Mouse (Mus musculus) stomach, postnatal 0 days (tissue): ENCODE data around the gene Ppfibp2. TPM values are rescaled to one million over a fixed set of nuclear protein-coding genes. Genes with fewer than 3 reads are reported as not detected.

Source experiments
- ATAC-seq: fragments of 200-750 bp; cut with Nextera tagmentation; 2 replicates; pipeline ENCODE4 v1.8.0; 2017; ENCODE audit not compliant: low FRiP score, low TSS enrichment
- DNase-seq: peaks from one replicate; pipeline ENCODE4 v3.0.0-alpha.2; 2016; ENCODE audit warnings: low spot score
- H3K27ac ChIP-seq: fragments of 300-500 bp; sonication (generic); replicated peaks from 2 replicates; pipeline ENCODE4 v1.5.1; 2014; ENCODE audit warnings: mild to moderate bottlenecking, control low read depth
- H3K27me3 ChIP-seq: fragments of 300-500 bp; sonication (generic); 2 replicates; pipeline ENCODE4 v1.6.1; 2014; ENCODE audit warnings: low read length; ENCODE audit not compliant: control insufficient read depth, insufficient read depth
- H3K36me3 ChIP-seq: fragments of 300-500 bp; sonication (generic); 2 replicates; pipeline ENCODE4 v1.6.1; 2014; ENCODE audit warnings: low read length, mixed read lengths; ENCODE audit not compliant: control insufficient read depth, insufficient read depth
- H3K4me1 ChIP-seq: fragments of 300-500 bp; sonication (generic); replicated peaks from 2 replicates; pipeline ENCODE4 v1.6.1; 2014; ENCODE audit warnings: antibody characterized with exemption; ENCODE audit not compliant: control insufficient read depth, insufficient read depth
- H3K4me2 ChIP-seq: fragments of 300-500 bp; sonication (generic); replicated peaks from 2 replicates; pipeline ENCODE4 v1.6.1; 2014; ENCODE audit warnings: low read depth, mild to moderate bottlenecking, control low read depth, moderate library complexity
- H3K4me3 ChIP-seq: fragments of 300-500 bp; sonication (generic); 2 replicates; pipeline ENCODE4 v1.5.1; 2014; ENCODE audit warnings: low read depth, low read length, control low read depth
- H3K9ac ChIP-seq: fragments of 300-500 bp; sonication (generic); 2 replicates; pipeline ENCODE4 v1.6.1; 2014; ENCODE audit warnings: mild to moderate bottlenecking, low read length, control low read depth, mixed read lengths
- H3K9me3 ChIP-seq: fragments of 300-500 bp; sonication (generic); 2 replicates; pipeline ENCODE4 v1.6.1; 2016; ENCODE audit warnings: low read length; ENCODE audit not compliant: control insufficient read depth
- CTCF ChIP-seq: IDR thresholded peaks from 2 replicates; pipeline ENCODE4 v1.5.1; 2016; ENCODE audit warnings: antibody characterized with exemption, low read depth, mild to moderate bottlenecking, moderate library complexity
- EP300 ChIP-seq: optimal IDR thresholded peaks from 2 replicates; pipeline ENCODE3; 2016; ENCODE audit warnings: antibody characterized with exemption
- WGBS: fragments of 180-500 bp; shearing (Covaris S2); extraction: QIAGEN DNeasy Blood & Tissue Kit; methylation state at CpG from one replicate; pipeline ENCODE4 v1.1.7; 2014; 5-methylcytosine and 5-hydroxymethylcytosine counted together
- polyA plus RNA-seq: library from polyadenylated mRNA; unstranded; fragments of >200 nt; fragmentation: Nextera tagmentation; extraction: Ambion mirVana; gene quantifications from 2 replicates; pipeline ENCODE4 v1.2.1, GENCODE M21; 2015

Ppfibp2 gene
- polyA plus RNA-seq, 1 experiment from 2014 or later, result 17.8 TPM

GRCm38 (mm10) chr7:107563727-107564126 lies 31.3 kb upstream of the Ppfibp2 start:
- DNase-seq (no peak), ATAC-seq (no peak)
- Histone ChIP-seq H3K27ac (no peak overlapping the region), H3K9ac (no peak overlapping the region), H3K36me3 (no peaks in the 10 kb centered on the region), H3K4me1 (no peaks in the 10 kb centered on the region), H3K4me2 (no peak overlapping the region), H3K27me3 (no peaks in the 10 kb centered on the region), H3K9me3 (no peaks in the 10 kb centered on the region), H3K4me3 (no peak overlapping the region)
- 41% methylated on average over 2 of the region's 2 CpGs for WGBS
- no peak for TF ChIP-seq EP300
- no peak for TF ChIP-seq CTCF

- Histone ChIP-seq H3K4me2 (peak within 1 kb of the TSS; percentile 47), H3K9me3 (no peaks in the 10 kb centered on the region), H3K27me3 (no peaks in the 10 kb centered on the region), H3K9ac (peak within 1 kb of the TSS; percentile 9; the same call in 1 of the 2 replicates), H3K27ac (peak within 1 kb of the TSS; percentile 81), H3K4me3 (peak within 1 kb of the TSS; percentile 36), H3K36me3 (no peaks in the 10 kb centered on the region), H3K4me1 (no peaks in the 10 kb centered on the region)
- ATAC-seq (peak; percentile 79; the same call in 1 of the 2 replicates), DNase-seq (peak; percentile 26)
- no peak for TF ChIP-seq CTCF
- TF ChIP-seq EP300, result no peak
- WGBS, result 24% methylated on average over 7 of the region's 7 CpGs
Measured at GRCm38 (mm10) chr7:107567261-107567671, 27.7 kb upstream of the Ppfibp2 start, which contains the start of gene Olfml1. Gene Olfml1, plus strand, starts transcription at chr7:107567446.

DNA sequence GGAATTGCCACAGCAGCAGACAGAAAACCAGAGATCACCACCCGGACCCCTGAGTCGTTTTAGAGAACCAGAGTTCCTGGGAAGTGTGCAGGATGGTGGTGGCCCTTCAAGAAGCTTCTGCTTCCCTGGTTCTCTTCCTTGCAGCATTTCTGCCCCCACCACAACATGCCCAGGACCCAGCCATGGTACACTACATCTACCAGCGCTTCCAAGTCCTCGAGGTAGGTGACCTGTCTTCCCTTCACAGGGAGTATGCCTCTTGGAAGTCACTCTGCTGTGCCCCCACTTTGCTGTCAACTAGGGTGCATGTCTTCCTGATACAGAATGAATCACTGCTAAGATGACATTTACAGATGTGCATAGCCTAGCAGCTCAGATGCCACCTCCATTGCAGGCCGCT lies 27.3 kb upstream of the Ppfibp2 start:
- Histone ChIP-seq H3K9ac (peak overlapping the region; percentile 9; the same call in 1 of the 2 replicates), H3K27me3 (no peaks in the 10 kb centered on the region), H3K9me3 (no peaks in the 10 kb centered on the region), H3K36me3 (no peaks in the 10 kb centered on the region), H3K4me2 (peak overlapping the region; percentile 35), H3K27ac (peak overlapping the region; percentile 81), H3K4me1 (no peaks in the 10 kb centered on the region), H3K4me3 (peak overlapping the region; percentile 36)
- TF ChIP-seq EP300, result no peak
- no peak for TF ChIP-seq CTCF
- ATAC-seq, result no peak
- 55% methylated on average over 5 of the region's 5 CpGs for WGBS
- no peak for DNase-seq

DNA sequence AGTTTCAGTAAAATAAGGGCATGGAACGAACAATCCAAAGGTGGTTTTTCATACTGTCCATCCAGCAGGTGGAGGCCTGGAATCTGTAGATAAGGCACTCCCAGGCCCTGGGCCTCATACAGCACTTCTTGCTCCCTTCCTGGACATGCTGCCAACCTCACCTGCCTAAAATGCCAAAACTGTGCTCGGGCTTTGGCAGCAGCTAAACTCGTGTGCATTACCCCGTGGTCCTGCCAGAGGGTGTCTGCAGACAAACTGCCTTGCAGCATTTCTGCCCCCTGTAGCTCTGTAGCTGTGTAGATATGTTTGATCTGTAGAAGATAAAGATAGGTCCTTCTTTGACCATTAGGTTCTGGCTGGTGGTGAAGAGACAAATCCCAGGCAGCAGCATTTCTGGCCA lies 26.0 kb upstream of the Ppfibp2 start:
- peak overlapping the region; percentile 47 for H3K4me2 ChIP-seq
- H3K27ac ChIP-seq, result no peak overlapping the region
- WGBS, result 47% methylated on average over 4 of the region's 4 CpGs
- H3K36me3 ChIP-seq, result no peaks in the 10 kb centered on the region
- H3K9ac ChIP-seq, result no peak overlapping the region
- no peaks in the 10 kb centered on the region for H3K27me3 ChIP-seq
- no peak for ATAC-seq
- peak overlapping the region; percentile 19 for H3K4me3 ChIP-seq
- H3K9me3 ChIP-seq, result no peaks in the 10 kb centered on the region
- TF ChIP-seq EP300, result no peak
- TF ChIP-seq CTCF, result no peak
- no peak for DNase-seq
- no peaks in the 10 kb centered on the region for H3K4me1 ChIP-seq

DNA sequence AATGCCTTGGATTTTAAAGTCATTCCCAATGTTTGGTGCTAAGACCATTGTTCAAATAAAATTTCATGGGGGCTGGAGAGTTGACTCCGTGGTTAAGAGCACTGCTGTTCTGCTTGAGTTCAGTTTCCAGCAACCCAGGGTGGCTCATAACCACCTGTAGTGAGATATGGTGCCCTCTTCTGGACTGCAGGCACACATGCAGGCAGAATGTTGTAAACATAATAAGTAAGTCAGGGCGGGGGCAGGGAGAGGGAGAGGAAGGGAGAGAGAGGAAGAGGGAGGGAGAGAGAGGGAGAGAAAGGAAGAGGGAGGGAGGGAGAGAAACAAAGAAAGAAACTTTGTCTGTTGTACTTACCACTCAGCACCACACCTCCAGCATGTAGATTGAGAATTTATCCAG lies 21.2 kb upstream of the Ppfibp2 start:
- ATAC-seq (no peak), DNase-seq (no peak)
- Histone ChIP-seq H3K4me3 (no peak overlapping the region), H3K4me1 (no peaks in the 10 kb centered on the region), H3K27ac (no peak overlapping the region), H3K36me3 (no peaks in the 10 kb centered on the region), H3K9me3 (no peaks in the 10 kb centered on the region), H3K4me2 (no peak overlapping the region), H3K27me3 (no peaks in the 10 kb centered on the region), H3K9ac (no peak overlapping the region)
- TF ChIP-seq CTCF, result peak; percentile 48
- TF ChIP-seq EP300, result no peak
- WGBS, result 57% methylated on average over 2 of the region's 2 CpGs

DNA sequence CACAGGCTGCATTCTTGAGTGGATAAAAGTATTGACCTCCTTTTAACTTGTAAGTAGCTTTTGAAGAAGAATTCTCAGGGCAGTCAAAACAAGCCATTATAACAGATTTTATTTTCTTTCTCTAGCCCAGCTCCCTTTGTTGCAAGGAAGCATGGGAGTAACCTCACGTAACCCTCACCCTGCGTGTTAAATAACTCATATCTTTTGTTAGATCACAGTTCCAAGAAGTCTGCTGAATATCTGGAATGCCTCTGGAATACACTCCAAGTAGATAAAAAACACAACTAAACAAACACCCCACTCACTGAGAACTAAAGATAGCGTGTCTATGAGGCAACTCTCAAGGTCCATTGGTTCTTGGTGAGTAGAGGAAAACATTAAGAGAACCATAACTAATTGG lies 20.7 kb upstream of the Ppfibp2 start:
- WGBS, result 54% methylated on average over 3 of the region's 3 CpGs
- no peaks in the 10 kb centered on the region for H3K36me3 ChIP-seq

More for the DNA sequence above, 20.7 kb upstream of the Ppfibp2 start:
- Histone ChIP-seq H3K27me3 (no peaks in the 10 kb centered on the region), H3K27ac (no peak overlapping the region), H3K9ac (no peak overlapping the region), H3K4me3 (no peak overlapping the region), H3K9me3 (no peaks in the 10 kb centered on the region), H3K4me2 (no peak overlapping the region), H3K4me1 (no peaks in the 10 kb centered on the region)
- no peak for DNase-seq
- no peak for ATAC-seq
- TF ChIP-seq CTCF (no peak), EP300 (no peak)
